Mouse (Mus musculus) testis, adult 2 months (tissue): ENCODE data around the gene Sirt3. TPM values are rescaled to one million over a fixed set of nuclear protein-coding genes. Genes with fewer than 3 reads are reported as not detected.
A peak's percentile ranks its signal among the peaks of the same experiment; 100 is the strongest.

ENCODE experiments used
- H3K27ac ChIP-seq: fragments of 200-500 bp; 2 replicates; pipeline ENCODE4 v1.5.1; 2012; ENCODE audit warnings: low read depth, low read length; ENCODE audit not compliant: control insufficient read depth, insufficient read depth
- H3K27me3 ChIP-seq: fragments of 200-500 bp; 2 replicates; pipeline ENCODE4 v1.6.1; 2012; ENCODE audit warnings: mild to moderate bottlenecking, low read length, moderate library complexity; ENCODE audit not compliant: control insufficient read depth, insufficient read depth
- H3K36me3 ChIP-seq: fragments of 200-500 bp; 2 replicates; pipeline ENCODE4 v1.6.1; 2012; ENCODE audit warnings: mild to moderate bottlenecking, low read length; ENCODE audit not compliant: control insufficient read depth, insufficient read depth
- H3K4me1 ChIP-seq: fragments of 200-500 bp; 2 replicates; pipeline ENCODE4 v1.6.1; 2012; ENCODE audit warnings: low read length; ENCODE audit not compliant: control insufficient read depth, insufficient read depth
- H3K4me3 ChIP-seq: fragments of 200-500 bp; 2 replicates; pipeline ENCODE4 v1.5.1; 2012; ENCODE audit warnings: low read depth, mild to moderate bottlenecking, low read length, moderate library complexity, mixed read lengths; ENCODE audit not compliant: control insufficient read depth
- CTCF ChIP-seq: fragments of 200-500 bp; IDR thresholded peaks from 2 replicates; pipeline ENCODE4 v1.5.1; 2012; ENCODE audit warnings: low read depth, mild to moderate bottlenecking, inconsistent platforms, low read length, moderate library complexity; ENCODE audit not compliant: control insufficient read depth, insufficient read depth, insufficient replicate concordance
- POLR2A ChIP-seq: fragments of 200-500 bp; IDR thresholded peaks from 2 replicates; pipeline ENCODE4 v1.6.1; 2012; ENCODE audit warnings: low read depth, mild to moderate bottlenecking, inconsistent platforms, low read length, moderate library complexity; ENCODE audit not compliant: control insufficient read depth
- polyA plus RNA-seq: library from polyadenylated mRNA; depleted of rRNA; stranded (reverse); fragments of >200 nt; gene quantifications from 2 replicates; pipeline ENCODE4 v1.2.3, GENCODE M21; 2012

The Sirt3 gene
- polyA plus RNA-seq, 1 experiment: 78.9 TPM

DNA sequence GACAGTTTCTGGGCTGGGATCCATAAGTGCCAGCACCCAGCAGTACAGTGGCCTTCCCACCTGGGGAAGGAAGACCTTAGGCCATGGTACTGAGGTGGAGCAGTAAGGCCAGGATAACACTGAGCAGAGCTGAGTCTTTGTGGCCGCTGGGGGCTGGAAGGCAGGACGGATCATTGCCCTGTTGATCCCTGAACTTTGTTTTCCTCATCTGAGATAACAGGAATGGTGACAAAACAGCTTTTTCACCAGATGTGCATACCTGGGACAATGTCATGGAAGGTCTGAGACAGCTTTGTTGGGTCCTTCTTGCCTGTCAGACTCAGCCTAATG is 46.4 kb downstream of the Sirt3 start:
- Histone ChIP-seq H3K27ac (no peak overlapping the region), H3K4me3 (no peak overlapping the region)
- TF ChIP-seq POLR2A: no peak
- TF ChIP-seq CTCF: no peak

DNA sequence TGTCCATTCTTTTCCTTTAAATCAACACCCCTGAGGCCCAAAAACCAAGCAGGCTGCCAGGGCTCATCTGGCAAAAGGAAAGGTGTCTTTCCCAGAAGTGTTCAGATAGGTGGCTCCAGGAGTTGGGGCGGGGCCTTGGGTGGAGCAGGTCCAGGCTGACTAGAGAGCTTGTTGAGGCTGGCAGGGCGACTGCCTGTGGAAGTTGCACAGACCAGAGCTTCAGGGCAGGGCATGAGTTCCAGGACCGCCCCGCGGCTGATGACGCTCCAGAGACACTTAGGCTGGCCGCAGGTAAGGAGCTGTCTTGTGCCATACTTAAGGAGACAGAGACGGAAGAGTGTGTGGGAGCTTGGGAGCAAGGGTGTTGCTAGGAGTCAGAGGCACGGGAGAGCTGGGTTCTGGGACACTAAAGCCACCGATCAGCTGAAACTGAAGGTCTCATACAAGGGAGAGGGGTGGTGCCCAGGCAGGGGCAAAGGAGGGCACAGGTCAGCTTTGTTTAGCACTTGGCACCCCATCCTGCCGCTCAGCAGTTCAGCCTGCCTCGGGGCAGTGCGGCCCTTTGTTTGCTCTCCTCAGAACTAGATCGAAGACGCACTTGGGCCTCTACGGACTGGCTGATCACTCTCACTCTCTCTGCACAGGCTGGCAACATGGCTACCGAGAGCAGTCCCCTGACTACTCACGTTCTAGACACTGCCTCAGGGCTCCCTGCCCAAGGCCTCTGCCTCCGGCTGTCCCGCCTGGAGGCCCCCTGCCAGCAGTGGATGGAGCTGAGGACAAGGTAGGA is 46.9 kb downstream of the Sirt3 start, which contains the start of gene Urah:
Urah (plus strand) TSS at position 51 of the 790 bp plus-strand sequence.
- Histone ChIP-seq H3K4me1 (no peaks in the 10 kb centered on the region; the same call in 1 of the 2 replicates), H3K27ac (no peak within 1 kb of the TSS), H3K4me3 (no peak within 1 kb of the TSS), H3K36me3 (no peaks in the 10 kb centered on the region), H3K27me3 (no peaks in the 10 kb centered on the region)
- TF ChIP-seq POLR2A (no peak), CTCF (no peak)

More for the DNA sequence above, 46.4 kb downstream of the Sirt3 start:
- H3K4me1 ChIP-seq: no peaks in the 10 kb centered on the region; the same call in 1 of the 2 replicates
- H3K36me3 ChIP-seq: no peaks in the 10 kb centered on the region
- H3K27me3 ChIP-seq: no peaks in the 10 kb centered on the region

DNA sequence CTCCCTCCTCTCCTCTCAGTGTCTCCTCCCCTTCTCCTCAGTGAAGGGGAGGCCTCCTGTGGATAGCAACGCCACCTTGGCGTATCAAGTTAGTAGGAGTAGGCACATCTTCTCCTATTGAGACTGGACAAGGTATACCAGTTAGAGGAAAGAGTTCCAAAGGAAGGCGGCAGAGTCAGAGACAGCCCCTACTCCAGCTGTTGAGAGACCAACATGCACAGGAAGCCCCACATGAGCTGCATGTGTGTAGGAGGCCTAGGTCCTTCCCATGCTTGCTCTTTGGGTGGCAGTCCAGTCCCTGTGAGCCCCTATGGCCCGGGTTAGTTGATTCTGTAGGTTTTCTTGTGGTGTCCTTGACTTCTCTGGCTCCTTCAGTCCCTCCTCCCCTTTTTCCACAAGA is 48.8 kb downstream of the Sirt3 start:
- no peak overlapping the region for H3K27ac ChIP-seq
- H3K4me3 ChIP-seq: no peak overlapping the region
- H3K4me1 ChIP-seq: no peaks in the 10 kb centered on the region; the same call in 1 of the 2 replicates
- no peaks in the 10 kb centered on the region for H3K36me3 ChIP-seq
- TF ChIP-seq CTCF (no peak), POLR2A (no peak)
- H3K27me3 ChIP-seq: no peaks in the 10 kb centered on the region

DNA sequence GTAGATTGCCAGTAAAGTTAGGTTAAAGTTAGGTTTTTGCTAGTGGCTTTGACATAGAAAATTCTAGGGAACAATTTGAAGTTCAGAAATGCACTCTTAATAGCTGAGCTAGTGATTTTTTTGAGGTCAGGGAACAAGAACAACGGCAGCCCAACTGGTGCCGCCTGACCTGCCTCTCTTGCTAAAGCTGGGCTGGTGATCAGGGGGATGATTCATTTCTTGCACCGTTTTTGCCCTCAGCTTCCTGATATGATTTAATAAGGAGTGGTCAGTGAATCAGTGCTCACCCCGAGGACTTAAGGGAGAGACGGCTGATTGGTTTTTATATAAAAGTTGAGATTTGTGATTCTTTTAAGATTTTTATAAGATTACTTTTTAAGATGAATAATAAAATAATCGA is 50.7 kb downstream of the Sirt3 start:
- Histone ChIP-seq H3K4me3 (no peak overlapping the region), H3K27me3 (no peaks in the 10 kb centered on the region), H3K36me3 (no peaks in the 10 kb centered on the region), H3K27ac (no peak overlapping the region), H3K4me1 (no peaks in the 10 kb centered on the region; the same call in 1 of the 2 replicates)
- TF ChIP-seq CTCF (no peak), POLR2A (no peak)

- no peak overlapping the region for H3K4me3 ChIP-seq
- no peak overlapping the region for H3K27ac ChIP-seq
- TF ChIP-seq CTCF: no peak
- TF ChIP-seq POLR2A: no peak
- H3K36me3 ChIP-seq: no peaks in the 10 kb centered on the region
- H3K27me3 ChIP-seq: no peaks in the 10 kb centered on the region
- no peaks in the 10 kb centered on the region for H3K4me1 ChIP-seq
Observed at GRCm38 (mm10) chr7:140828171-140828881, 53.8 kb downstream of the Sirt3 start.

- H3K27ac ChIP-seq: no peak overlapping the region
- H3K4me3 ChIP-seq: no peak overlapping the region
- no peaks in the 10 kb centered on the region for H3K36me3 ChIP-seq
- peaks cover 7% of the 10 kb centered on the region for H3K4me1 ChIP-seq
- TF ChIP-seq CTCF: no peak
- TF ChIP-seq POLR2A: no peak
- H3K27me3 ChIP-seq: no peaks in the 10 kb centered on the region
Observed at GRCm38 (mm10) chr7:140822731-140823130, 59.4 kb downstream of the Sirt3 start.

DNA sequence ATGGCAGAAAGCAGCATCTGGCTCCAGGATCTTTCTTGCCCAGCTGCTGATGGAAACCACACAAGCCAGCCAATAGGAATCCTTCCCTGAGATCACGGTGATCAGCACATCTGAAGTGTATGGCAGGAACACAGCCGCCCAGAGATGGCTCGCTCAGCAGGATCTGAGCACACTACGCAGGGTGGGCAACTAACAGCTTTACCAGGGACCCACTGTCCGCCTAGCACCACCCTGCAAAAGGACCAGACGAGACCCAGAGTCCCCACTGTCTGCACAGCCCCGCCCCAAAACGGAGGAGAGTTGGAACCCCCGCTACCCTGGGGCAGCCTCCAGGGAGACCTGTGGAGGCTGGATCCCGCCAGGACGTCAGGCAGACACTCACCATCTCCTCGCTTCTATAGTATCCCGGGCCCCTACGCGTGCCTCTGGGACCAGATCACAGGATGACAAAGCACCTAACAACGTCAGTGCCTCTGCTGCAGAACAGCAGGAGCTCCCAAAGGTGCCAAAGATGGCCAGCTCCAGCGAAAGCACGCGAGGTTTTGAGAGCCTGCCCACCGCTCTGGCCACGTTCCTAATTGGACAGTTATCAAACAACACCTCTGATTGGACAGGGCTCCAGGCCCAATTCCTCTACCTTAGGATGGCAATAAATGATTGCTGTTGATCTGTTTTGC is 60.3 kb downstream of the Sirt3 start, which contains the start of gene Zfp941:
Zfp941 (minus strand) TSS at position 526 of the 677 bp plus-strand sequence.
- Histone ChIP-seq H3K27me3 (no peaks in the 10 kb centered on the region), H3K27ac (no peak within 1 kb of the TSS), H3K36me3 (no peaks in the 10 kb centered on the region), H3K4me3 (peak within 1 kb of the TSS; percentile 76), H3K4me1 (peaks cover 7% of the 10 kb centered on the region)
- no peak for TF ChIP-seq CTCF
